7 mouse cellular contexts compared by ENCODE assay signal in the genomic region with DNA sequence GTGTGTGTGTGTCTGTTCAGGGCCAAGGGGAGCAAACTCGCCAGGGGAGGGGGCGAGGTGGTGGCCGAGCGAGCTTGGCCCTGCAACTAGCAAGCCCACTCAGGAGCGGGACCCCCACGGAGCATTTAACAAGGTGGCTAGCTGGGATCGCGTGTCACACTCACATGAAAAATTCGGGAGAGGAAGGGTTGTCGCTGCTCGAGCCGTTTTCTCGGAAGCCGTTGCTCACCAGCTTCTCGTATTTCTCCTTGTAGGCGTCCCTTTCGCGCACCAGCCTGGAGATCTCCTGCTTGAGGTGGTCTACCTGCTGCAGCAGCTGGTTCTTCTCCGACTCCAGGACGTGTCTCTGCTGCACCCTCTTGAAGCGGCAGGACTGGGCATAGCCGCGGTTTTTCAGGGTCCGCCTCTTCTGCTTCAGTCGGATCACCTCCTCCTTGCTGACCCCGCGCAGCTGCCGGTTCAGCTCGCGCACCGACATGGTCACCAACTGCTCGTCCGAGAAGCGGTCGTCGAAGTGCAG. TPM values are rescaled to one million over a fixed set of nuclear protein-coding genes. Genes with fewer than 3 reads are reported as not detected.
DNase-seq lines count a peak whose midpoint lies in the region; ATAC-seq and TF ChIP-seq lines count a peak whose summit lies in the region.

No protein-coding gene starts in this region.

- peak overlapping the region; percentile 80 for H3K4me3 ChIP-seq in intestine, embryonic 14.5 days (ENCODE audit: low read depth, low read length)
- H3K4me3 ChIP-seq in liver, embryonic 11.5 days (ENCODE audit: low read depth, low read length): peak overlapping the region; percentile 66
- H3K4me3 ChIP-seq in myocyte: peak overlapping the region; percentile 40
- H3K4me3 ChIP-seq in stomach, embryonic 14.5 days (ENCODE audit: low read depth, low read length): peak overlapping the region; percentile 71

- H3ac ChIP-seq in myocyte (ENCODE audit: control insufficient read depth, insufficient read length): peak overlapping the region; percentile 78

- no peaks in the 10 kb centered on the region for H3K36me3 ChIP-seq in intestine, embryonic 14.5 days (ENCODE audit: control insufficient read depth, insufficient read depth, low read length)
- H3K36me3 ChIP-seq in liver, embryonic 11.5 days (ENCODE audit: control insufficient read depth, insufficient read depth, low read length): no peaks in the 10 kb centered on the region
- no peaks in the 10 kb centered on the region for H3K36me3 ChIP-seq in myocyte (ENCODE audit: control insufficient read depth, insufficient read depth)
- H3K36me3 ChIP-seq in stomach, embryonic 14.5 days (ENCODE audit: control insufficient read depth, insufficient read depth, low read length): no peaks in the 10 kb centered on the region

- peaks cover 9% of the 10 kb centered on the region for H3K4me1 ChIP-seq in intestine, embryonic 14.5 days (replicated peaks; ENCODE audit: control insufficient read depth, insufficient read depth, low read length)
- H3K4me1 ChIP-seq in liver, embryonic 11.5 days (replicated peaks; ENCODE audit: control insufficient read depth, insufficient read depth, low read length): no peaks in the 10 kb centered on the region; the same call in none of the 2 replicates
- 0 out of 2 replicates have a peak, but pooled peaks cover 4% of the 10 kb centered on the region for H3K4me1 ChIP-seq in stomach, embryonic 14.5 days (ENCODE audit: control insufficient read depth, insufficient read depth, low read length)

- peak overlapping the region; percentile 78 for H3K9ac ChIP-seq in intestine, embryonic 14.5 days (ENCODE audit: low read length)
- H3K9ac ChIP-seq in liver, embryonic 11.5 days (ENCODE audit: low read depth, low read length): peak overlapping the region; percentile 64
- H3K9ac ChIP-seq in stomach, embryonic 14.5 days (replicated peaks; ENCODE audit: low read depth, low read length): peak overlapping the region; percentile 64

- no peak for TF ChIP-seq POLR2A in myocyte (IDR thresholded peaks at IDR 0.05; ENCODE audit: insufficient read length, low read depth)

- peak; percentile 22; the same call in 1 of the 2 replicates for ATAC-seq in intestine, embryonic 14.5 days (replicated peaks; ENCODE audit: low FRiP score, low TSS enrichment, low read depth)
- no peak for ATAC-seq in liver, embryonic 11.5 days (replicated peaks; ENCODE audit: low FRiP score)
- no peak for ATAC-seq in stomach, embryonic 14.5 days (ENCODE audit: insufficient number of reproducible peaks, insufficient read depth, low FRiP score, low read depth)

- no peaks in the 10 kb centered on the region for H3K27me3 ChIP-seq in intestine, embryonic 14.5 days (replicated peaks; ENCODE audit: control insufficient read depth, insufficient read depth, low read length)
- H3K27me3 ChIP-seq in liver, embryonic 11.5 days (replicated peaks; ENCODE audit: control insufficient read depth, insufficient read depth, low read length): peaks cover 29% of the 10 kb centered on the region
- no peaks in the 10 kb centered on the region for H3K27me3 ChIP-seq in myocyte (ENCODE audit: control insufficient read depth, insufficient read depth, insufficient read length)
- H3K27me3 ChIP-seq in stomach, embryonic 14.5 days (ENCODE audit: control insufficient read depth, insufficient read depth, low read length): no peaks in the 10 kb centered on the region

- under 1% methylated on average over 36 of the region's 36 CpGs for WGBS in intestine, embryonic 14.5 days
- WGBS in liver, embryonic 11.5 days: under 1% methylated on average over 36 of the region's 36 CpGs
- under 1% methylated on average over 35 of the region's 36 CpGs for WGBS in stomach, embryonic 14.5 days

- H3K79me2 ChIP-seq in myocyte (ENCODE audit: control insufficient read depth, insufficient read depth): no peaks in the 10 kb centered on the region

- peak; percentile 72 to 89 for DNase-seq in adrenal gland, adult (ENCODE audit: inconsistent age in 2 of 2, low spot score in 1 of 2)
- DNase-seq in cerebellum, adult 9-11 months: peak; percentile 73
- DNase-seq in gastrocnemius, adult 18-20 months (ENCODE audit: low spot score): peak; percentile 62
- peak; percentile 82 for DNase-seq in intestine, embryonic 14.5 days (ENCODE audit: low spot score)
- DNase-seq in liver, embryonic 11.5 days (ENCODE audit: low spot score): peak; percentile 62

- H3K4me2 ChIP-seq in intestine, embryonic 14.5 days (ENCODE audit: low read length): peak overlapping the region; percentile 70
- peak overlapping the region; percentile 79 for H3K4me2 ChIP-seq in liver, embryonic 11.5 days
- H3K4me2 ChIP-seq in myocyte (ENCODE audit: low read depth): peak overlapping the region; percentile 58
- H3K4me2 ChIP-seq in stomach, embryonic 14.5 days (replicated peaks; ENCODE audit: low read depth, low read length): peak overlapping the region; percentile 61

- peak overlapping the region; percentile 93 for H3K27ac ChIP-seq in intestine, embryonic 14.5 days (ENCODE audit: low read depth)
- peak overlapping the region; percentile 68; the same call in 1 of the 2 replicates for H3K27ac ChIP-seq in liver, embryonic 11.5 days (ENCODE audit: low read depth, low read length)
- peak overlapping the region; percentile 63; the same call in 1 of the 2 replicates for H3K27ac ChIP-seq in stomach, embryonic 14.5 days (ENCODE audit: low read length)

- H3K9me3 ChIP-seq in intestine, embryonic 14.5 days (ENCODE audit: control insufficient read depth, low read length): no peaks in the 10 kb centered on the region
- H3K9me3 ChIP-seq in liver, embryonic 11.5 days (ENCODE audit: control insufficient read depth, low read length): no peaks in the 10 kb centered on the region
- H3K9me3 ChIP-seq in stomach, embryonic 14.5 days (ENCODE audit: control insufficient read depth, low read depth, low read length): no peaks in the 10 kb centered on the region

TF ChIP-seq in myocyte, 11 proteins besides CTCF, POLR2A, EP300 and RAD21:
- TF ChIP-seq MYOD1 (IDR thresholded peaks at IDR 0.05; ENCODE audit: control insufficient read depth in 1 of 3, insufficient read length in 2 of 3, low read depth in 2 of 3) (peak in 1 of 3 experiments; percentile 54), MYOG (IDR thresholded peaks at IDR 0.05; ENCODE audit: control insufficient read depth in 1 of 3, insufficient read depth in 1 of 3, insufficient read length in 2 of 3, low read depth in 2 of 3) (peak in 2 of 3 experiments; percentile 29 to 44), E2F4 (IDR thresholded peaks at IDR 0.05; ENCODE audit: insufficient read depth) (no peak), MAX (IDR thresholded peaks at IDR 0.05; ENCODE audit: low read depth) (no peak), CEBPB (IDR thresholded peaks at IDR 0.05; ENCODE audit: insufficient read depth, poor library complexity, severe bottlenecking) (no peak), REST (IDR thresholded peaks at IDR 0.05; ENCODE audit: insufficient read depth, insufficient read length) (no peak), USF1 (IDR thresholded peaks at IDR 0.05; ENCODE audit: low read depth) (no peak)
TF ChIP-seq in myocyte: peak in this region for 2.

RNA-seq across cellular contexts. Expression of gene Maf, which starts 1.9 kb away (rescaled TPM):
- 100 to 1,000 TPM; 145 to 163 TPM for total RNA-seq in gastrocnemius, adult 18-20 months (2021)
- polyA plus RNA-seq in intestine, embryonic 14.5 days (2014; fragmentation: Nextera tagmentation; extraction: Ambion mirVana): 10.2 and 10.3 TPM in 2 replicates
- polyA plus RNA-seq in liver, embryonic 11.5 days (2014; fragmentation: Nextera tagmentation; extraction: Ambion mirVana): 3.8 and 4.9 TPM in 2 replicates
- 3.7 TPM for polyA plus RNA-seq in myocyte (2012; fragmentation: generic; extraction: Trizol)
- 12.1 and 14.7 TPM in 2 replicates for polyA plus RNA-seq in stomach, embryonic 14.5 days (2014; fragmentation: Nextera tagmentation; extraction: Ambion mirVana)
